Mouse (Mus musculus) kidney, embryonic 16.5 days (tissue): ENCODE measurements around the gene Chrna1. TPM values are rescaled to one million over a fixed set of nuclear protein-coding genes. Genes with fewer than 3 reads are reported as not detected.

Experiments
- ATAC-seq: fragments of 200-750 bp; cut with Nextera tagmentation; 2 replicates; pipeline ENCODE4 v1.8.0; 2017; ENCODE audit warnings: moderate TSS enrichment; ENCODE audit not compliant: low FRiP score, low TSS enrichment
- H3K27ac ChIP-seq: fragments of 300-500 bp; sonication (generic); 2 replicates; pipeline ENCODE4 v1.5.1; 2014; ENCODE audit warnings: low read length
- H3K27me3 ChIP-seq: fragments of 300-500 bp; sonication (generic); 2 replicates; pipeline ENCODE4 v1.6.1; 2014; ENCODE audit warnings: low read length, control low read depth, mixed read lengths; ENCODE audit not compliant: insufficient read depth
- H3K36me3 ChIP-seq: fragments of 300-500 bp; sonication (generic); 2 replicates; pipeline ENCODE4 v1.6.1; 2014; ENCODE audit warnings: low read length, control low read depth, mixed read lengths; ENCODE audit not compliant: insufficient read depth
- H3K4me1 ChIP-seq: fragments of 300-500 bp; sonication (generic); 2 replicates; pipeline ENCODE4 v1.6.1; 2014; ENCODE audit warnings: low read length, control low read depth, mixed read lengths; ENCODE audit not compliant: insufficient read depth
- H3K4me2 ChIP-seq: fragments of 300-500 bp; sonication (generic); replicated peaks from 2 replicates; pipeline ENCODE4 v1.6.1; 2014; ENCODE audit warnings: low read depth, low read length
- H3K4me3 ChIP-seq: fragments of 300-500 bp; sonication (generic); 2 replicates; pipeline ENCODE4 v1.5.1; 2014; ENCODE audit warnings: mild to moderate bottlenecking, low read length
- H3K9ac ChIP-seq: fragments of 300-500 bp; sonication (generic); replicated peaks from 2 replicates; pipeline ENCODE4 v1.6.1; 2014; ENCODE audit warnings: low read length
- H3K9me3 ChIP-seq: fragments of 300-500 bp; sonication (generic); 2 replicates; pipeline ENCODE4 v1.6.1; 2016; ENCODE audit warnings: low read length, control low read depth
- WGBS: fragments of 180-500 bp; shearing (Covaris S2); extraction: QIAGEN DNeasy Blood & Tissue Kit; methylation state at CpG from one replicate; pipeline ENCODE4 v1.1.7; 2014; 5-methylcytosine and 5-hydroxymethylcytosine counted together
- polyA plus RNA-seq: library from polyadenylated mRNA; unstranded; fragments of >200 nt; fragmentation: Nextera tagmentation; extraction: Ambion mirVana; gene quantifications from 2 replicates; pipeline ENCODE4 v1.2.1, GENCODE M21; 2015

Gene Chrna1
- polyA plus RNA-seq, 1 experiment from 2014 or later = 0.36 TPM

DNA sequence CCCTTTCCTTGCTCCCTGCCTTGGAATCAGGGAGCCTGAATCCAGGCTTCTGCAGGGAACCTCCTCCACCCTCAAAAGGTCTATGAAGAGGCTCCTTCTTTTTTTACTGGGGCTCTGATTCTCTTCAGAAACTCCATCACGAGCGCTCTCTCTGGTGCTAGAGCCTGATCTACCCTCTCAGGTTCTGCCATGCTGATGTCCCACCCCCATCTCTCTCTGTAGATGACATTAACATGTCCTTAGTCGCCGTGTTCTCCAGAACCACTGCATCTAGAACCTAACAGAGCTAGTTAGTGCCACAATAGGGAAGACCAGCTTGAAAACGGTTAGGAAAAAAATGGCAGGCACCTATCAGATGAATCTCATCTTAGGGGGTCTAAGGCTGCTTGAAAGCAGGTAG, 16.2 kb upstream of the Chrna1 start:
- WGBS = 69% methylated on average over 5 of the region's 5 CpGs
- Histone ChIP-seq H3K36me3 (no peaks in the 10 kb centered on the region), H3K9ac (0 out of 2 replicates have a peak overlapping the region, but pooled peaks have one; percentile 5), H3K9me3 (no peaks in the 10 kb centered on the region), H3K27me3 (no peaks in the 10 kb centered on the region), H3K4me3 (no peak overlapping the region; the same call in 1 of the 2 replicates), H3K4me2 (peak overlapping the region; percentile 38), H3K4me1 (peaks cover 30% of the 10 kb centered on the region), H3K27ac (peak overlapping the region; percentile 35; the same call in 1 of the 2 replicates)
- no peak for ATAC-seq

DNA sequence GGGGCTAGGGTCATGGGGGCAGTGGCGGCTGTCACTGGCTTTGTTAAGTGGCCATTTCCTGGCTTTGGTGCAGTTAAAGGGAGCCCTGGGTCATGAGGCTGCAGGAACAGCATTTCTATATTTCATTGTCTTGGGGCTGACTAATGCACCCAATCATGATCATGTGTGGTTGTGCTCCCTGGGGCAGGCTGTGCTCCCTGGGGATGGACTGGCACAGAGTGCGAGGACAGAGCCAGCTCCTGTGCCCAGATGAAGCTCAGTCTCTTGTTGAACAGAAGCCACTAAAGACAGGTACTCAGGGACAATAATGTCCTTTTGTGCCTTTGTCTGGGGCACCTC, 12.9 kb upstream of the Chrna1 start:
- whole genome bisulfite sequencing = 52% methylated on average over 2 of the region's 2 CpGs
- Histone ChIP-seq H3K4me1 (peaks cover 44% of the 10 kb centered on the region), H3K27me3 (no peaks in the 10 kb centered on the region; the same call in 1 of the 2 replicates), H3K4me2 (0 out of 2 replicates have a peak overlapping the region, but pooled peaks have one; percentile 4), H3K9me3 (no peaks in the 10 kb centered on the region), H3K36me3 (no peaks in the 10 kb centered on the region), H3K4me3 (no peak overlapping the region), H3K9ac (no peak overlapping the region), H3K27ac (peak overlapping the region; percentile 60; the same call in 1 of the 2 replicates)
- no peak for ATAC-seq

DNA sequence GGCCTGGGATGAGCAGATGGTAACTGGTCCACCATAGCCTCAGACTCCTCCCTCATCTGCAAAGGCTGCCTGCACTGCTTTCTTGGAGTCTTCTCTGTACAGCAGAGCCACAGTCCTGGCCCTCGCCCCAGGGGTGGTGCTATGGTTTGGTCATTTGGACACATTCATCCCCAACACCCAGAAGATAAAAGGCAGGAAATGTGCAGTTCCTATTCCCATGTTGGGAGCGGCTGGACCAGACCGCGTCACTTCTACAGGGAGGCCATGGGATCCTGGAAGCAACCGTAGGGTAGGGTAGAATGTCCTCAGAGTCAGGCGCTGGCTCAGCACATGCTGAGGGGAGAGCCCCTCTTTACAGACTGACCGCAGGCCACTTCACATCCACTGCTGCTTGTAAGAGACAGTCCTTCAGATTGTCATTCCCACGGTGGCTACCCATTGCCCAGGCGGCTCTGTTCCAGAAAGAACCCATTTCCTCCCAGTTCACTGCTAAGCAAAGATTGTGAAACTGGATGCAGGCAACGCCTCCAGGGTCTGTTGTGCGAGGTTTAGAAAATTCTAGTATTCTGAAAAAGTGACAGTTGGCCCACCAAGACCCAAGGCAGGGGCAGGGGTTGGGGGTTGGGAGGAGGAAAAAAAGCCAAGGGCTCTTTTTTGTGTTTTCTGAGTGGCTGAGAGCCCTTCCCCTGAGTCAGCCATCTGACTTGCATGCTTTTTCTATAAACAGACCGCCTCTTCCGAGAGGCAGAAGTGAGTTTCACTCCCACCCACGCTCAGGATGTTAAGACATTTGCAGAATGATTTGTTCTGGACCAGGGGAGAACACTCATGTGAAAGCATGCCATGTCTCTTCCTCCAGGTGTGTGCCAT, 12.3 kb upstream of the Chrna1 start:
- peaks cover 44% of the 10 kb centered on the region for H3K4me1 ChIP-seq
- H3K9me3 ChIP-seq = no peaks in the 10 kb centered on the region
- H3K36me3 ChIP-seq = no peaks in the 10 kb centered on the region
- peak; percentile 64 for ATAC-seq
- 43% methylated on average over 14 of the region's 14 CpGs for WGBS
- H3K4me3 ChIP-seq = no peak overlapping the region
- no peaks in the 10 kb centered on the region; the same call in 1 of the 2 replicates for H3K27me3 ChIP-seq
- 0 out of 2 replicates have a peak overlapping the region, but pooled peaks have one; percentile 4 for H3K4me2 ChIP-seq
- H3K27ac ChIP-seq = peak overlapping the region; percentile 60
- H3K9ac ChIP-seq = no peak overlapping the region

DNA sequence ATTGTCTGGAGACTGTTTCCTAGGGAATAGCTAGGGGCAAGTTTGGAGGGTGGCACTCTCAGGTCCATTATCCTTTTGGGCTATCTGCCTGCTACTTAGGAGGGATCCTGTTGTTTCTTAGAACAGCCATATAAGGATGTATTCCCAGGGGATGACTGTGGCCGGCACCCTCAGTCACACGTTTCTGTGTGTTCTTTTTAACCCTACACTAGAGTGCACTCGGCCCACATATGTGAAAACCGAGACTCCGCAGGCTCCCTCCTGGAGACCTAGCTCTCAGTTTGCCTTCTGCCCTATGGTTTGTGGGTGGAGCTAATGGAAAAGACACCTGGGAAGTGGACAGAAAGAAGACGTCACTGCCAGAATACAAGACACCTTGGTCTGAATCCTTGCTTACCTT, 11.1 kb upstream of the Chrna1 start:
- no peaks in the 10 kb centered on the region; the same call in 1 of the 2 replicates for H3K27me3 ChIP-seq
- H3K4me1 ChIP-seq = peaks cover 36% of the 10 kb centered on the region
- H3K4me2 ChIP-seq = no peak overlapping the region
- no peak for ATAC-seq
- H3K9ac ChIP-seq = no peak overlapping the region
- no peaks in the 10 kb centered on the region for H3K36me3 ChIP-seq
- no peaks in the 10 kb centered on the region for H3K9me3 ChIP-seq
- H3K4me3 ChIP-seq = no peak overlapping the region
- no peak overlapping the region for H3K27ac ChIP-seq
- 35% methylated on average over 6 of the region's 6 CpGs for WGBS

DNA sequence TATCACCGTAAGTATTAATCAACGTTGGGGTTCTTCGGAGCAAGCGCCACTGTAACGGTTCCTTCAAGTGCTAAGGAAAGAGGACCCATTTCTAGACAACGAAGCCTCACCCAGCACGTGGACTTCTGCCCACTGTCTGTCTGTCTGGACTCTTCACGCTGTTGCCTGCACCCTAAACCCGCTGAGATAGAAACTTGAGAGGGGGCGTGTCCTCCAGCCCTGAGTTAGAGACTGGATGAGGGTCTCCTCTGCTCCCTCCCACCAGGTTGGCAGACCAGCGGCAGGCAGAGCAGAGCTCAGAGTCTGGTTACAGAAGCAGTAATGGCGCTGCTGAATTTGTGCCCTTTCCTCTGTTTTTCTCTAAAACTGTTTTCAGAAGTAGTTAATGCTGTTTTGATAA, 10.0 kb upstream of the Chrna1 start:
- peaks cover 41% of the 10 kb centered on the region for H3K4me1 ChIP-seq
- H3K27me3 ChIP-seq = no peaks in the 10 kb centered on the region; the same call in 1 of the 2 replicates
- H3K4me3 ChIP-seq = peak overlapping the region; percentile 38
- peak overlapping the region; percentile 15 for H3K9ac ChIP-seq
- ATAC-seq = peak; percentile 64
- WGBS = 12% methylated on average over 12 of the region's 12 CpGs
- H3K4me2 ChIP-seq = peak overlapping the region; percentile 63
- H3K9me3 ChIP-seq = no peaks in the 10 kb centered on the region
- H3K36me3 ChIP-seq = no peaks in the 10 kb centered on the region
- H3K27ac ChIP-seq = no peak overlapping the region

DNA sequence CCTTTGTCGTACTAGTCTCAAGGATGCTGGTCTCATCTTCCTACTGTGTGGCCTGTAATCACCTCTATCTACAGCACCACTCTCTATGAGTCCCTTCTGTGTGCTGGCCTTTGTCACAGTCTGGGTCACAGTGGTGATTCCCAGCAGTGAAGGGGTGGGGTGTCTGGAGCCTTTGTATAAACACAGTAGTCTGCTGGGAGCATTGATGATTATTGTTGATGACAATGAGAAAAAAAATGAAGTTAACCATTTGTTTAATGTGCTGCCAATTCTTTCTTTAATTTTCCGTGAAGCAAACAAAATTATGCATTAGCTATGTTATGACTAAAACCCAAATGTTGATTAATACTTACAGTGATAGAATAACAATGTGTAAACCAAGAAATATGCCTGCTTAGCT, 8.8 kb upstream of the Chrna1 start:
- H3K4me1 ChIP-seq = peaks cover 42% of the 10 kb centered on the region
- ATAC-seq = no peak
- H3K27ac ChIP-seq = no peak overlapping the region
- no peak overlapping the region for H3K9ac ChIP-seq
- no peak overlapping the region for H3K4me3 ChIP-seq
- WGBS = 75% methylated on average over 2 of the region's 2 CpGs
- no peaks in the 10 kb centered on the region for H3K36me3 ChIP-seq
- H3K27me3 ChIP-seq = no peaks in the 10 kb centered on the region; the same call in 1 of the 2 replicates
- H3K4me2 ChIP-seq = no peak overlapping the region
- no peaks in the 10 kb centered on the region for H3K9me3 ChIP-seq

DNA sequence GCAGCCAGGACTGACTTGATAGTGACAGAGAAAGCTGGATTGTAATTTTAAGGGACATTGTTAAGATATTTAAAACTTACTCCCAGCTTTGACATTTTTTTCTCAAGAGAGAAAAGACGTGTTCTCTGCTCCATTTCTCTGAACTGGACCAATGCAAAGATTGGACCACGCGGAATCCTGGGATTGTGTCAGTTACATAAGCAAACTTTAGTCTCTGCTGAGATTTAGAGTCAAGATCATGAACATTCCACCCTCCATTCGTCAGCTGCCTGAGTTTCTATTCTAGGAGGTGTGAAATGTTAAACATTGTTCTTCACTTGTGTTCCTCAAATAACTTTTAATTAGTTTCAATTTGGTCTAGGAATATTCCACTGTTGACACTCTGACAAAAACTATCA, 7.0 kb upstream of the Chrna1 start:
- no peak for ATAC-seq
- H3K9ac ChIP-seq = no peak overlapping the region
- H3K9me3 ChIP-seq = no peaks in the 10 kb centered on the region
- peaks cover 25% of the 10 kb centered on the region for H3K4me1 ChIP-seq
- H3K27me3 ChIP-seq = no peaks in the 10 kb centered on the region; the same call in 1 of the 2 replicates
- 54% methylated on average over 4 of the region's 4 CpGs for WGBS
- no peak overlapping the region for H3K4me3 ChIP-seq
- H3K36me3 ChIP-seq = no peaks in the 10 kb centered on the region
- H3K4me2 ChIP-seq = no peak overlapping the region
- H3K27ac ChIP-seq = no peak overlapping the region

DNA sequence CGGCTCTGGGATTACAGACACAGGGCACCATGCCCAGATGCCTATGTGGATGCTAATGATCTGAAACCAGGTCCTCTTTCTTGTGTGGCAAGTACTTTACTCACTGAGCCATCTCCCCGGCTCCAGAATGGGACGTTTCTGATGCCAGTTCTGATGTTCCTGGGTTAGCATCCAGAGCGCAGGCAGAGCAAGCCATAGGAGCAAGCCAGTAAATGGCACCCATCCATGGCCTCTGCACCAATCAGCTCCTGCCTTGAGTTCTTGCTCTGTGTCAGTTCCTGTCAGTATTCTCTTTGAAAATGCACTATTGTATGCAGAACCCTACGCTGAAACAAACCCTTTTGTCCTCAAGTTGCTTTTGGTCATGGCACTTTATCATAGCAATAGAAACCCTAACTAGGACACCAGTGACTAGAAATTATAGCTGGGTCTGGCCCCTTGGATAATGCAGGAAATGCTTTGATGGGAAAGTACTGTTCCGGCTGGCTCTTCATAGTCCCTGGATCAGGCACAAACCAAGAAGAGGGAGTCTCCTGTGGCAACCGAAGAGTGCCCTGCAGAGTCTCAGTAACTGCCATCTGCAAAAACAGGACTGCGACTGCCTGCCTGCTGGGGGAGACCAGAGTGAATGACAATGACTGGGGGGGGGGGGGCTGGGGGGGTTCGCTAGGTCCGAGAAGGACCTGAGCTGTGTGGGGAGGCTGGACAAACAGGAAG, 6.4 kb upstream of the Chrna1 start:
- Histone ChIP-seq H3K36me3 (no peaks in the 10 kb centered on the region), H3K4me2 (no peak overlapping the region), H3K9me3 (no peaks in the 10 kb centered on the region), H3K27me3 (no peaks in the 10 kb centered on the region; the same call in 1 of the 2 replicates), H3K27ac (no peak overlapping the region), H3K4me1 (peaks cover 20% of the 10 kb centered on the region; the same call in 1 of the 2 replicates), H3K4me3 (no peak overlapping the region), H3K9ac (no peak overlapping the region)
- WGBS = 58% methylated on average over 10 of the region's 10 CpGs
- ATAC-seq = no peak

DNA sequence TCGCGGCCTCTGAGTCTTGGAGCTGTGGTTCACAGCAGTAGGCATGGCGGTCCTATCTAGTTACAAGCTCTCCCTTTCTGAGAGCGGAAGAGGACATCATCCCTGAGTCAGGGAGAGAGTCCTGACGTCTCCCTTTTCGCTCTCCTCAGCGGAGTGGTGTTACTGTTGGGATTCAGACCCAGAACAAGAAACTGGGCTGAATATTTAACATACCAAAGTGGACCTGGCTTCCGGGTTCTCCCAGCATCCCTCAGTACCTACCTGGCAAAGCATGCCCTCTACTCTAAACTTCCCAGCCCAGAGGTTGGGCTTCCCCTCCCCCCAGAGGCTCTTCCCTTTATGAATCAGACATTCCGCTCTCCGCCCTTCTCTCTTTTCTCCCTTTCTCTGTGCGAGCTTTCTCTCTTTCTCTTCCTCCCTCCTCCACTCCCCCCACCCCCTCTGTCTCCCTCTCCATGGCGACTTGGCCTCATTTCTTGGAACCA, 5.3 kb upstream of the Chrna1 start:
- ATAC-seq = peak; percentile 49; the same call in 1 of the 2 replicates
- Histone ChIP-seq H3K9ac (peak overlapping the region; percentile 62), H3K27ac (peak overlapping the region; percentile 45; the same call in 1 of the 2 replicates), H3K4me1 (peaks cover 18% of the 10 kb centered on the region; the same call in 1 of the 2 replicates), H3K36me3 (no peaks in the 10 kb centered on the region), H3K27me3 (no peaks in the 10 kb centered on the region; the same call in 1 of the 2 replicates), H3K4me3 (peak overlapping the region; percentile 49), H3K9me3 (no peaks in the 10 kb centered on the region), H3K4me2 (peak overlapping the region; percentile 83)
- WGBS = 13% methylated on average over 12 of the region's 12 CpGs
